Mouse (Mus musculus) activated CD4-positive, CD25-positive, alpha-beta regulatory T cell, adult 4 months (primary cell): ENCODE measurements around the gene Foxf1. TPM values are rescaled to one million over a fixed set of nuclear protein-coding genes. Genes with fewer than 3 reads are reported as not detected.

Experiments
- ATAC-seq: one replicate; pipeline ENCODE4 v1.8.0; 2017
- polyA plus RNA-seq, 2 experiments: library from polyadenylated mRNA; unstranded; fragments of 100-300 nt; shearing (Covaris generic); gene quantifications; one replicate each; pipeline ENCODE4 v1.2.1; 2017

The Foxf1 gene
- polyA plus RNA-seq, 2 experiments from 2014 or later = not detected

- no peak for ATAC-seq
These were observed 30.9 kb downstream of the Foxf1 start for GRCm38 (mm10) chr8:121115136-121115535.

GRCm38 (mm10) chr8:121115948-121116347 lies 31.8 kb downstream of the Foxf1 start, which contains the start of gene Foxc2:
Gene Foxc2 (plus strand): TSS chr8:121116171.
- ATAC-seq = peak; percentile 60

DNA sequence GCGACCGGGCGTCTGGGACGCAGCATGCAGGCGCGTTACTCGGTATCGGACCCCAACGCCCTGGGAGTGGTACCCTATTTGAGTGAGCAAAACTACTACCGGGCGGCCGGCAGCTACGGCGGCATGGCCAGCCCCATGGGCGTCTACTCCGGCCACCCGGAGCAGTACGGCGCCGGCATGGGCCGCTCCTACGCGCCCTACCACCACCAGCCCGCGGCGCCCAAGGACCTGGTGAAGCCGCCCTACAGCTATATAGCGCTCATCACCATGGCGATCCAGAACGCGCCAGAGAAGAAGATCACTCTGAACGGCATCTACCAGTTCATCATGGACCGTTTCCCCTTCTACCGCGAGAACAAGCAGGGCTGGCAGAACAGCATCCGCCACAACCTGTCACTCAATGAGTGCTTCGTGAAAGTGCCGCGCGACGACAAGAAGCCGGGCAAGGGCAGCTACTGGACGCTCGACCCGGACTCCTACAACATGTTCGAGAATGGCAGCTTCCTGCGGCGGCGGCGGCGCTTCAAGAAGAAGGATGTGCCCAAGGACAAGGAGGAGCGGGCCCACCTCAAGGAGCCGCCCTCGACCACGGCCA lies 32.5 kb downstream of the Foxf1 start:
- ATAC-seq = no peak

- no peak for ATAC-seq
These were observed 33.0 kb downstream of the Foxf1 start for GRCm38 (mm10) chr8:121117186-121117651.

GRCm38 (mm10) chr8:121117906-121118305 lies 33.7 kb downstream of the Foxf1 start:
- no peak for ATAC-seq

- no peak for ATAC-seq
These were observed 34.6 kb downstream of the Foxf1 start for GRCm38 (mm10) chr8:121118634-121119420.

DNA sequence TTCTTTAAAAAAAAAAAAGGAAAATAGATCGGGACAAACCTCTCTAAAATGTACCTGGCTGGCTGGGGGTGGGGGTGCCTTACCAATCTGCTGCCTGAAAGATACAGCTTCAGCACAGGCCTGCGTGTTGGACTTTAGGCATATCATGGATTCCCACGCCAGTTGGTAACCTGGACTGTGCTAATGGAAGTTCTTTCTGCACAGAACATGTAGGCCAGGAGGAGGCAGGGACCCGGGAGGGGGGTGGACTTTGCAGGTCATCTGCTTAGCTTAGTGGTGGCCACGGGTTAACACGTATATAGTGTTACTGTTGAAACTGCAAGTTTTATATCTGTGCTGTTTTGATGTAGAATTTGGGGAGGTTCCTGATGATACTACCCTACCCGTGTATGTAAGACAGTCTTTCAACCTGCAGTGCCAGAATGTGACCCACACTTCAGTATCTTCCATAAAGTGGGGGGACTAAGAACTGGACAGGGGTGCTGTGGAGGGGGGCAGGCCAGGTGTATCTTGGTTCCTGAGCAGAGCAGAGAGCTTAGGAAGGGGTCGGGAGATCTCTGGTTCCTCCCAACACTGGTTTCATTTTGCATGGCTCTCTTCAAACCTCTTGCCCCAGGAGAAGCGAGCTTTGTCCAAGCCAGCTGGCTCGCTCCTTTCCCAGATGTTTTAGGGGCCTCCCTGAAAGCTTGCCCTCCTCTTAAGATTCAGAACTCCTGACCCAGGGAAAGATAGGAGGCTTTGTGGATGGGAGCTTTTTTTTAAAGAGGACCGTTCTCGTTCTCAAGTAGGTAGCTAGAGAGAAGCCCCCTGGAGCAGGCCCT lies 35.7 kb downstream of the Foxf1 start:
- no peak for ATAC-seq

- no peak for ATAC-seq
These were observed 36.6 kb downstream of the Foxf1 start for GRCm38 (mm10) chr8:121120456-121121419.

DNA sequence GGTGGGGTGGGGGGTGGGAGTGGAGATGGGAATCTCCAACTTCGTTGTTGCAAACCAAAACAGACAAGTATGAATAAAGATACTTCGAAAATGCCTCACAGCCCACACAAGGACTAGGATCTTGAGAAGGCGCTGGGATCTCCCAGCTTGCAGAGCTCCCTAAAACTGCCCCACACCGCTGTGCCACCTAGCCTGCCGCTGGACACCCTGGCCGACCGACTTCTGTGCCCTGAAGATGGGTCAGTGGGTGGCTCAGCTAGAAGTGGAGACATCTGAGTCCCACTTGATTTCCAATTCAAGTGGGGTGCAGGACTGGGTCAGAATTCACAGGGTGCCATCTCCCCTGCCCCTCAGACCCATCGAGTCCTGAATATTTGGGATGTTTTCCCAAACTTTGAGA lies 37.5 kb downstream of the Foxf1 start:
- no peak for ATAC-seq

GRCm38 (mm10) chr8:121122368-121122767 lies 38.2 kb downstream of the Foxf1 start:
- ATAC-seq = no peak

GRCm38 (mm10) chr8:121123113-121123512 lies 38.9 kb downstream of the Foxf1 start:
- ATAC-seq = no peak

- ATAC-seq = no peak
These were observed 40.5 kb downstream of the Foxf1 start for GRCm38 (mm10) chr8:121124547-121125239.

- no peak for ATAC-seq
These were observed 41.2 kb downstream of the Foxf1 start for GRCm38 (mm10) chr8:121125311-121125876.

DNA sequence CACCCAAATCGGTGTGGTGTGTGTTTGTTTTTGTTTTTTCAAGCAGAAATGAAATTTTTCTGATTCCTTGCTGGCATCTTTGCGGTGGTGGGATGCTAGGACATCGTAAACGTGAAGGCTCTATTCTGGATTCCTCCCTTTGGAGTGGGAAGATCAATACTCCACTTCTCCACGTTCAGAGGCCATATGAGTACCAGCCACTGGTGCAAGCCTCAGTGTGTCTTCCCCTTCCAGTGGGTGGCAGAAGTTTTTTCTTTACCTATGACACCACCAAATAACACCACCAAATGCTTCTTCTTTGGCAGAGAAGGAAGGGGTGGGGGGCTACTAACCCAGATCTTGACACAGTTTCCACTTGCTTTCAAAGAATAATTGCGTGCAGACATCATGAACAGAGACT lies 42.0 kb downstream of the Foxf1 start:
- ATAC-seq = no peak

- ATAC-seq = no peak
These were observed 42.5 kb downstream of the Foxf1 start for GRCm38 (mm10) chr8:121126694-121127093.

DNA sequence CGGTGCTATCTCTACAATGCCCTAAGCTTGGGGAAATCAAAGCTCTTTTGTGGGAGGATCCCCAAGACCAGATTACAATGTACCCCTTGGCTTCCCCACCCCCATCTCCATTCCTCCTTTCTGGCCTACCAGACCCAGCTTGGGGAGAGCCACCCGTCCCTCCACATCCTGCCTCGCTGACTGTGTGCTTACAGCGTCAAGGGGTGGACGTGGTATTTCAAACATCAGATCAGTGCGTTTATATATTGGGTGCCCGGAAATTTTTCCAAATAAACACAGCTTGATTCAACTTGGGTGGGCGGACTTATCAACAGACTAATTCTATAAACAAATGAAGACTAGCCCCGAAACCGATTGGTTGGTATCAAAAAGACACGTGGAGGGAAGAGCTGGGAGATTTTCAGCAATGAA lies 43.1 kb downstream of the Foxf1 start:
- ATAC-seq = no peak

- no peak for ATAC-seq
These were observed 43.7 kb downstream of the Foxf1 start, which contains the start of gene Foxl1 for GRCm38 (mm10) chr8:121127756-121128375. Gene Foxl1 (plus strand): TSS chr8:121127940.

DNA sequence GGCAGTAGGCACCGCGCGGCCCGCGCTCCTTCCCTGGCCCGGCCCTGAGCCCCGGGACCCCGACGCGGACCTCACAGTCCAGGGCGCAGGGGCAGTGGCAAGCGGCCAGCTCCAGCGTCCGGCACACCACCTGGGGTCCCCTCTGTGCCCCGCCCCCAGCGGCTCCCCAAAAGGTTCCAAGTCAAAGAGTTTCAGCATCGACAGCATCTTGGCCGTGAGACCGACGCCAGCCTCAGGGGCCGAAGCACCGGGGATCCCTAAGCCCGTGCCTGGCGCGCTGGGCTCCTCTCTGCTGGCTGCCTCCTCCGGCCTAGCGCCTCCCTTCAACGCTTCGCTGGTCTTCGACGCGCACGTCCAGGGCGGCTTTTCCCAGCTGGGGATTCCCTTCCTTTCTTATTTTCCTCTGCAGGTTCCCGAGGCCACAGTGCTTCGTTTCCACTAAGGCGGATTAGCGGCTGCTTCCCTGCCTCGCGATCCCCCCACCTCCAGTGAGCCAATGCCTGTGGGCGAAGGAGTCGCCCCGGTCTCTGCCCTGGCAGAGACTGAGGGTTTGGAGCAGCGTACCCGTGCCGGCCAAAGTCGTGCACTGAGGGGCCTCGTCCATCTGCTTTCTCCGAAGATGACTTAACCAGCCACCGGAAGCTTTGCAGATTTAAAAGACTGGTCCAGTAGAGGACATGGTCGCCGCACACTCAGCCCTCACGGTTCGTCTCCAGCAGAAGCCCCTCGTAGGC lies 44.5 kb downstream of the Foxf1 start:
- ATAC-seq = no peak

DNA sequence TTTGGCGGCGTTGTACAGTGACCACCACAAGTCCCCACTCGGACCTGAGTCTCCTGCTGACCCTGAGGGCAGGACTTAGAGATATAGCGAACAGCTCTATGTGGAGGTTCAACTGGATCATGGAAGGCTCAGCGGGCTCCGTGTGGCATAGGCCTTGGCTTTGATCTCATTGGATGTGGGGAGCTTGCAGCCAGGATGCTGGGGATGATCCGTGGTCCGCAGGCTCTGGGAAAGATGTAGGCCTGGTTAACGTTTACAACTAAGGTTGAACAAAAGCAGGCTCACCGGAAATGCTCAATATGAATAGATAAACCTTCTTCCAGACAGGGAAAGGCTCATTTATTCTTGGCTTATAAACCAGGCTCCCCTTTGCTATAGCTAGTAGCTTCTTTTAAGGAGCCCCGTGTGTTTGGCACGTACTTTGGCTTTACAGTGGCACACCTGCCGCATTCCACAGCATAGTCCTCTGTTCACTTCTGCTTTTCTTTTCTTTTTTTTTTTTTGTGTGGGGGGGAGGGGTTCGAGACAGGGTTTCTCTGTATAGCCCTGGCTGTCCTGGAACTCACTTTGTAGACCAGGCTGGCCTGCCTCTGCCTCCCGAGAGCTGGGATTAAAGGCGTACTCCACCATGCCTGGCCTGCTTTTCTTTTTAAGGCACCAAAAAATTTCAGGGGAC lies 45.2 kb downstream of the Foxf1 start:
- ATAC-seq = no peak
